Mouse (Mus musculus) neural tube, embryonic 15.5 days (tissue): ENCODE data around the gene Ros1. TPM values are rescaled to one million over a fixed set of nuclear protein-coding genes. Genes with fewer than 3 reads are reported as not detected.

Experiments used
- ATAC-seq: fragments of 200-750 bp; cut with Nextera tagmentation; 2 replicates; pipeline ENCODE4 v1.8.0; 2017; ENCODE audit warnings: mild to moderate bottlenecking, moderate TSS enrichment, moderate library complexity; ENCODE audit not compliant: low FRiP score
- H3K27ac ChIP-seq: fragments of 300-500 bp; sonication (generic); replicated peaks from 2 replicates; pipeline ENCODE4 v1.5.1; 2015; ENCODE audit warnings: mild to moderate bottlenecking, inconsistent platforms
- H3K27me3 ChIP-seq: fragments of 300-500 bp; sonication (generic); replicated peaks from 2 replicates; pipeline ENCODE4 v1.6.1; 2015; ENCODE audit warnings: inconsistent platforms
- H3K36me3 ChIP-seq: fragments of 300-500 bp; sonication (generic); 2 replicates; pipeline ENCODE4 v1.6.1; 2015; ENCODE audit warnings: inconsistent platforms
- H3K4me1 ChIP-seq: fragments of 300-500 bp; sonication (generic); 2 replicates; pipeline ENCODE4 v1.6.1; 2015; ENCODE audit warnings: inconsistent platforms
- H3K4me2 ChIP-seq: fragments of 300-500 bp; sonication (generic); 2 replicates; pipeline ENCODE4 v1.6.1; 2015; ENCODE audit warnings: inconsistent platforms, mild to moderate bottlenecking, moderate library complexity
- H3K4me3 ChIP-seq: fragments of 300-500 bp; sonication (generic); replicated peaks from 2 replicates; pipeline ENCODE4 v1.5.1; 2015; ENCODE audit warnings: mild to moderate bottlenecking, inconsistent platforms
- H3K9ac ChIP-seq: fragments of 300-500 bp; sonication (generic); replicated peaks from 2 replicates; pipeline ENCODE4 v1.6.1; 2015; ENCODE audit warnings: mild to moderate bottlenecking, inconsistent platforms
- H3K9me3 ChIP-seq: fragments of 300-500 bp; sonication (generic); replicated peaks from 2 replicates; pipeline ENCODE4 v1.6.1; 2016; ENCODE audit warnings: inconsistent platforms
- WGBS: fragments of 180-500 bp; shearing (Covaris S2); methylation state at CpG from one replicate; pipeline ENCODE4 v1.1.7; 2015; ENCODE audit warnings: mixed read lengths; 5-methylcytosine and 5-hydroxymethylcytosine counted together
- polyA plus RNA-seq: library from polyadenylated mRNA; unstranded; fragments of >200 nt; fragmentation: Nextera tagmentation; extraction: Ambion mirVana; gene quantifications from 2 replicates; pipeline ENCODE4 v1.2.1, GENCODE M21; 2015

The Ros1 gene
- polyA plus RNA-seq, 1 experiment from 2014 or later, result not detected

DNA sequence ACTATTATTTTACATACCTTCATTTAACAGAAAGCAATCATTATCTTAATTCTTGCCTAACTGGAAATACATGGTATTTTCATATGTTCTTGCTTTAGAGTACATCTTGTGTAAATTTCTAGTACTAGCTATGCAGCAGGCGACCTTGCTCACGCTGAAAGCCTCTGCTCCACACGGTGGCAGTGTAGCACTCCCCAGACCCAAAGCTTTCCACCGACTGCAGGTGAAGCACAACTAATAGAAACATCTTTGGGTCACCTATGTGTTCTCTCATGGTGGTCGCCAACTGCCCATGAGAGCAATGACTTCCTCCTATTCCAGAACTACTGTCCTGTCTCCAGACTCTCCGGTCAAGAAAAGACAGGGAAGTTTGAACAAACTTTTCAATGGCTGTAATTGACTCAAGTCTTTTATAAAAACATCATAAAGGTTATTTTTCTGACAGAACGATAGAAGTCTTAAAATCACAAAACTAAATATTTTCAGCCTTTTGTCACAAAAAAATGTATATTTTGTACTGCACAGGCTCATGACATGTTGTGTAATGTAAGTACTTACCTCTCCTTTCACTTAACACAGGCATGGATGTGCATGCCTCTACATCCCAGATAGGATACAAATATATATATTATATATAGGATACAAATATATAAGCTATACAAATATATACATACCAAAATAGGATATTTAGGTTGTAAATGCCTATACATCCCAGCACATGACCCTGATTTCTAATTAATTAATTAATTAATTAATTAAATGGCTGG, 21.9 kb upstream of the Ros1 start:
- peak; percentile 90 for ATAC-seq
- no peak overlapping the region for H3K9ac ChIP-seq
- 28% methylated on average over 7 of the region's 7 CpGs for WGBS

DNA sequence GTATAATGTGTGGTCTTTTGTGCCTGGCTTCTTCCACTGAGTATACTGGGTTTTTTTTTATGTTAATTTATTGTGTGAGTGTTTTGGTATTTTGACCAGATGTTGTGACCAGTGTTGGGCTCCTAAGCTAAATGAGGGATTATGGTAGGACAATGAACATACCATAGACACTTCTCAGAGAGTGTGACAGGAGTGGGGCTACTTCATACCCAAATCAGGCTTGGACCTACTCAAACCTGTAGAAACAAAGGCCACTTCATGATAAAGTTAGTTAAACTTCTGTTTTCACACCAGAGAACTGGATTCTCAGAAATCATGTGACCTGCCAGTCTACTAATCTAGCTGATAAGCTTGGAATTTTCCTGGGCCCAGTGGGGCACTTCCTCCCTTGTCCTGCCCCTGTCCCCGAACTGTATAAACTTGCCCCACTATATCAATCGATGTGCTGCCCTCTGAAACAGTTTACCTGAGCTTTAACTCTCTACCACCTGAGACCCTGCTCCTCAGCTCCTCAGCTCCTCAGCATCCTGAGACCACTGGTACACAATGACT, 20.3 kb upstream of the Ros1 start:
- Histone ChIP-seq H3K4me3 (no peak overlapping the region), H3K9ac (no peak overlapping the region), H3K9me3 (no peaks in the 10 kb centered on the region), H3K27me3 (no peaks in the 10 kb centered on the region), H3K4me2 (no peak overlapping the region), H3K4me1 (no peaks in the 10 kb centered on the region), H3K36me3 (no peaks in the 10 kb centered on the region), H3K27ac (no peak overlapping the region)
- WGBS, result 82% methylated on average over 2 of the region's 2 CpGs
- no peak for ATAC-seq

More for the DNA sequence above, 21.9 kb upstream of the Ros1 start:
- Histone ChIP-seq H3K4me3 (no peak overlapping the region), H3K9me3 (no peaks in the 10 kb centered on the region), H3K27ac (no peak overlapping the region), H3K36me3 (no peaks in the 10 kb centered on the region), H3K4me1 (no peaks in the 10 kb centered on the region), H3K27me3 (no peaks in the 10 kb centered on the region), H3K4me2 (no peak overlapping the region)

DNA sequence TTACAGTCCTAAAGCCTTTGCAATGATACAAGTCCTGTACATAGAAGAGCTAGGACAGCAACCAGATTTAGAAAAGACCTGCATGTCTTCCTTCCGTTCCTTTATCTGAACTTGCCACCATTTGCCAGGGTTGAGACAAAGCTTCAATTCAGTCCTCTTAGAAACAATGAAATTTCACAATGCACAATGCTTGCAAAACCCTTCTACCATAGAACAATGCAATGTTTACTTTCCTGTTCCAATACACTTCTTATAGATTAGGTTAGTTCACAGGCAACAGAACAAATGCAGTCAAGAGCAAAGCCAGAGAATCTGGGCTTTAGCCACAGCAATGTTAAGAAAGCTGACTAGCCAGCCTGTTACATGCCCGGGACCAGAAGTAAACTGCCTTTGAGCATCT, 9.0 kb upstream of the Ros1 start:
- Histone ChIP-seq H3K4me3 (no peak overlapping the region), H3K27me3 (no peaks in the 10 kb centered on the region), H3K36me3 (no peaks in the 10 kb centered on the region), H3K27ac (no peak overlapping the region), H3K9me3 (no peaks in the 10 kb centered on the region), H3K4me2 (no peak overlapping the region), H3K4me1 (no peaks in the 10 kb centered on the region), H3K9ac (no peak overlapping the region)
- 87% methylated on average over 2 of the region's 2 CpGs for WGBS
- no peak for ATAC-seq

- H3K9me3 ChIP-seq, result no peaks in the 10 kb centered on the region
- no peaks in the 10 kb centered on the region for H3K36me3 ChIP-seq
- no peaks in the 10 kb centered on the region for H3K27me3 ChIP-seq
- WGBS, result 87% methylated on average over 4 of the region's 4 CpGs
- H3K4me1 ChIP-seq, result no peaks in the 10 kb centered on the region
- ATAC-seq, result no peak
- H3K4me2 ChIP-seq, result no peak overlapping the region
- no peak overlapping the region for H3K4me3 ChIP-seq
- no peak overlapping the region for H3K9ac ChIP-seq
- no peak overlapping the region for H3K27ac ChIP-seq
Measured at GRCm38 (mm10) chr10:52185900-52186299, 9.1 kb downstream of the Ros1 start.

GRCm38 (mm10) chr10:52182878-52183277, 12.2 kb downstream of the Ros1 start:
- no peaks in the 10 kb centered on the region for H3K4me1 ChIP-seq
- 87% methylated on average over 3 of the region's 3 CpGs for WGBS
- ATAC-seq, result no peak

DNA sequence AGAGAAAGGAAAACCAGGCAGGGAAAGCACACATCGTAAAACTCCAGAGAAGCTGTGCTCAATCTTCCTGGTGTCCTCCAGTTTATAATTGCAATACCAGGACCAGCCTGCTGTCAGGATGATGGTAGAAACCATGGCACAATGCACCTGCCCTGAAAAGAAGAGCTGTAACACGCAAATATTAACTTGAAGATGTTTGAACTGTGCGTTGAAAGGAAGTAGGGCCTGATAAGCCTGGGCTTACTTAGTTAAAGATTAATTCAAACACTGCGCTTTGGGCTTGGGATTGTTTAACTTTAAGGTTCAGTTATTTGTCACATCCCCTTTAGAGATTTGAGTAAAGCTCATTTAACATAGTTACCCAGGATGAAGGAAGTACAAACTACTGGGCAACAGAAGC, 20.7 kb downstream of the Ros1 start:
- no peak for ATAC-seq
- Histone ChIP-seq H3K9me3 (no peaks in the 10 kb centered on the region), H3K9ac (no peak overlapping the region), H3K4me3 (no peak overlapping the region), H3K36me3 (no peaks in the 10 kb centered on the region), H3K4me2 (no peak overlapping the region), H3K27ac (no peak overlapping the region), H3K27me3 (no peaks in the 10 kb centered on the region), H3K4me1 (no peaks in the 10 kb centered on the region)
- WGBS, result 60% methylated on average over 4 of the region's 4 CpGs

More at GRCm38 (mm10) chr10:52182878-52183277, 12.2 kb downstream of the Ros1 start:
- Histone ChIP-seq H3K36me3 (no peaks in the 10 kb centered on the region), H3K27ac (no peak overlapping the region), H3K9me3 (no peaks in the 10 kb centered on the region), H3K27me3 (no peaks in the 10 kb centered on the region), H3K9ac (no peak overlapping the region), H3K4me2 (no peak overlapping the region), H3K4me3 (no peak overlapping the region)

DNA sequence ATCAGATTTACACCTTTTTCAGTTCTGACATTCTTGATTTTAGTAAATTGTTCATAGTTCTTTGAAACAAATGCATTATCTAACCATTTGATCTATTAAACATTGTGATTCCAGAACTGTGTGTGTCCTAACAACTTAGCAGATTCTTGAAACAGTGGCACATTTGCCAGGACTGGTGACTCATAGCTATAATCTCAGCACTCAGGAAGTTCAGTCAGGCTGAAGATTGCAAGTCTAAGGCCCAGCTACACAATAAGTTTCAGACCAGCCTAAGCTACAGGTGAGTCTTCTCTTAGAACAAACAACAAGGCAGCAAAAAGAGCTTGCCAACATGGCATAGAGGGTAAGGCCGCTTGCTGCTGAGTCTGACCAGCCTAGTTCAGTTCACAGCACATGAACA, 24.6 kb downstream of the Ros1 start:
- Histone ChIP-seq H3K9ac (no peak overlapping the region), H3K4me2 (no peak overlapping the region), H3K27ac (no peak overlapping the region), H3K4me3 (no peak overlapping the region), H3K9me3 (no peaks in the 10 kb centered on the region), H3K4me1 (no peaks in the 10 kb centered on the region), H3K36me3 (no peaks in the 10 kb centered on the region), H3K27me3 (no peaks in the 10 kb centered on the region)
- WGBS, result 90% methylated on average over 1 of the region's 1 CpGs
- no peak for ATAC-seq

GRCm38 (mm10) chr10:52169841-52170240, 25.2 kb downstream of the Ros1 start:
- Histone ChIP-seq H3K4me2 (no peak overlapping the region), H3K36me3 (no peaks in the 10 kb centered on the region), H3K27me3 (no peaks in the 10 kb centered on the region), H3K27ac (no peak overlapping the region), H3K4me1 (no peaks in the 10 kb centered on the region), H3K4me3 (no peak overlapping the region), H3K9me3 (no peaks in the 10 kb centered on the region), H3K9ac (no peak overlapping the region)
- WGBS, result 93% methylated on average over 5 of the region's 5 CpGs
- ATAC-seq, result no peak

DNA sequence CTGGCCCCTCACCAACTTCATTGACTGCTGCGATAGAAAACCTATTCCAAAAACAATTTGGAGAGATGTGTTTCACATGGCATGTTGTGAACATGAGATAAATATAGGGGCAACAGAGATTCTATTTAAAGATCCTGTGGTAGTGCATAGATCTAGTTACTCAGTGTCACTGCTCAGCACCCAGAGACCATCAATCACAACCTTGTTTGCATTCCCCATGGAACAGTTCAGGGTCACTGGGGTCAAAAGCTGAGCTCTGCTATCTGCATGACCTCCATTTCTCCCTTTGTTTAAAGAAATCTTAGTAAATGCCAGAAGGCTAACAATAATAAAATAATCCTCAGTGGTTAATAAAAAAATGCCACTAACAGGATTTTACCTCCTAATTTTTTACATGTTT, 29.7 kb downstream of the Ros1 start:
- H3K36me3 ChIP-seq, result no peaks in the 10 kb centered on the region
- WGBS, result 88% methylated on average over 1 of the region's 1 CpGs
- no peak overlapping the region for H3K27ac ChIP-seq
- no peak overlapping the region for H3K4me2 ChIP-seq
- H3K4me1 ChIP-seq, result no peaks in the 10 kb centered on the region
- no peak overlapping the region for H3K9ac ChIP-seq
- H3K9me3 ChIP-seq, result no peaks in the 10 kb centered on the region
- no peak for ATAC-seq
- no peak overlapping the region for H3K4me3 ChIP-seq
- H3K27me3 ChIP-seq, result no peaks in the 10 kb centered on the region

DNA sequence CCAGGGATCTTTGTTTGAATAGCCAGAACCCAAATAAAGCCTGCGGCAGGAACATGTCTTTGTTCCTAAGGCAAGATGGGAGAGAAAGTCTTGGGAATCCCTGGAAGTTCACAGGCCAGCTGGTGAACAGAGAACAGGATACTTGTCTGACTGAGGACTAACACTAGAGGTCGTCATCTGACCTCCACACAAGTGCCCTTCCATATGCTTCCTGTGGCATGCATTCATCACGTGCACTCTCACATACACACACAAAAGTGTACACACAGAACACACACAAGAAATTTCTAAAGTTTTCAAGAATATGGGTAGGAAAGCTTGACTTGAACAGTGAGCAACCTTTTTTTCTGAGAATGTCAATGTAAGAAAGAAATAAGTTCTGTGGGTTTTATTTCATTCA, 34.4 kb downstream of the Ros1 start:
- no peaks in the 10 kb centered on the region for H3K4me1 ChIP-seq
- no peak overlapping the region for H3K27ac ChIP-seq
- H3K36me3 ChIP-seq, result no peaks in the 10 kb centered on the region
- H3K4me2 ChIP-seq, result no peak overlapping the region
- H3K4me3 ChIP-seq, result no peak overlapping the region
- no peak overlapping the region for H3K9ac ChIP-seq
- no peaks in the 10 kb centered on the region for H3K27me3 ChIP-seq
- no peak for ATAC-seq
- 57% methylated on average over 3 of the region's 3 CpGs for WGBS
- H3K9me3 ChIP-seq, result no peaks in the 10 kb centered on the region

- Histone ChIP-seq H3K27me3 (no peaks in the 10 kb centered on the region), H3K4me1 (no peaks in the 10 kb centered on the region), H3K4me2 (no peak overlapping the region), H3K4me3 (no peak overlapping the region), H3K36me3 (no peaks in the 10 kb centered on the region), H3K9ac (no peak overlapping the region), H3K27ac (no peak overlapping the region), H3K9me3 (no peaks in the 10 kb centered on the region)
- WGBS, result 96% methylated on average over 3 of the region's 3 CpGs
- no peak for ATAC-seq
Measured at GRCm38 (mm10) chr10:52159704-52160103, 35.3 kb downstream of the Ros1 start.

DNA sequence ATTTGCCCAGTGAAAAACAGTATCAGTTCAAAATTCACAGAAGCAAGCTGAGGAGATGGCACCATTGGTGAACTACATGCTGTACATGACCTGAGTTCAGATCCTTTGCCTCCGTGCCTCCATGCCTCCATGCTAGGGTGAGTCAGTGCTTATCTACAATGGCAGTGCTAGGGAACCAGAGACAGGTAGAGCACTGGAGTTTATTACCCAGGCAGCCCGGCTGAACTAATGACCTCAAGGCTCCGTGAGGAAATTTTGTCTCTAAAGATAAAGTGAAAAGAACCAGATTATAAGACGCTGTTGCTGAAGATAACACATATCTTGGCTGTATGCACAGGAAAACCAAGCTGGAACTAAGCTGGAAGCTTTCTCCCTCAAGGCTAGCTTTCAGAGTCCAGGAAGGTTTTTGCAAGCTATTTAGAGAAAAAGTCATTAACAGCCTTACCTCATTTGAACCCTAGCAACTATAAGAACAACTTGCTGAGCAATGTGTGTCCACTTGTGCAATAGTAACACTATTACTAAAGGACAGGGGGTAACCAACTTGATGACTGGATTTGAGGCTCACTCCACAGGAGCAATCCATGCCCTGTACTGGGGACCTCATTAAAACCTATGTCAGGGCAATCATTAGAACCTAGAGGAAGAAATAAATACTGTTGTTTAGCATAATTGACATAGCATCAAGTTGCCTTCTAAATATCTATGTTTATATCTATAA, 61.5 kb downstream of the Ros1 start:
- WGBS, result 80% methylated on average over 4 of the region's 4 CpGs

More for the DNA sequence above, 61.5 kb downstream of the Ros1 start:
- no peak for ATAC-seq
- Histone ChIP-seq H3K4me3 (no peak overlapping the region), H3K27me3 (no peaks in the 10 kb centered on the region), H3K9ac (no peak overlapping the region), H3K4me2 (no peak overlapping the region), H3K4me1 (no peaks in the 10 kb centered on the region), H3K27ac (no peak overlapping the region), H3K36me3 (no peaks in the 10 kb centered on the region), H3K9me3 (no peaks in the 10 kb centered on the region)
